Mouse (Mus musculus) C2C12 (cell line): ENCODE results near the gene Mrpl49. TPM values are rescaled to one million over a fixed set of nuclear protein-coding genes. Genes with fewer than 3 reads are reported as not detected.
"Not testable (repeated sequence)": the region's sequence is repeated elsewhere in the genome, so short reads cannot be mapped to it uniquely, and the experiment has no call there.

Experiments used
- H3K27me3 ChIP-seq: one replicate; pipeline ENCODE4 v1.6.1; 2011; ENCODE audit not compliant: control insufficient read depth, insufficient read depth, insufficient read length
- H3K36me3 ChIP-seq: one replicate; pipeline ENCODE4 v1.6.1; 2011; ENCODE audit not compliant: control insufficient read depth, insufficient read depth
- H3K4me3 ChIP-seq: one replicate; pipeline ENCODE4 v1.5.1; 2011; ENCODE audit warnings: mild to moderate bottlenecking, control low read depth; ENCODE audit not compliant: poor library complexity, insufficient read depth, severe bottlenecking
- H3K79me2 ChIP-seq: one replicate; pipeline ENCODE4 v1.6.1; 2011; ENCODE audit not compliant: control insufficient read depth, insufficient read depth
- H3K79me3 ChIP-seq: one replicate; pipeline ENCODE4 v1.6.1; 2011; ENCODE audit warnings: low read depth, control low read depth
- H3ac ChIP-seq: one replicate; pipeline ENCODE3; 2011; ENCODE audit warnings: low read depth; ENCODE audit not compliant: control insufficient read depth, insufficient read length
- CEBPB ChIP-seq: IDR thresholded peaks from one replicate; pipeline ENCODE4 v1.6.1; 2011; ENCODE audit warnings: low read depth, mild to moderate bottlenecking, control low read depth, moderate library complexity
- CTCF ChIP-seq: IDR thresholded peaks from one replicate; pipeline ENCODE4 v1.5.1; 2011; ENCODE audit not compliant: control insufficient read depth, insufficient read depth, insufficient read length
- FOSL1 ChIP-seq: IDR thresholded peaks from one replicate; pipeline ENCODE4 v1.8.0; 2011; ENCODE audit warnings: mild to moderate bottlenecking, low read length; ENCODE audit not compliant: poor library complexity, insufficient read depth, severe bottlenecking
- MAX ChIP-seq: IDR thresholded peaks from one replicate; pipeline ENCODE4 v1.6.1; 2011; ENCODE audit warnings: mild to moderate bottlenecking, control low read depth
- MYOD1 ChIP-seq: IDR thresholded peaks from one replicate; pipeline ENCODE4 v1.6.1; 2011; ENCODE audit warnings: low read depth; ENCODE audit not compliant: control insufficient read depth, insufficient read length
- MYOG ChIP-seq: IDR thresholded peaks from one replicate; pipeline ENCODE4 v1.6.1; 2011; ENCODE audit not compliant: control insufficient read depth, insufficient read length; ENCODE audit errors: extremely low read depth
- USF1 ChIP-seq: IDR thresholded peaks from one replicate; pipeline ENCODE4 v1.6.1; 2011; ENCODE audit warnings: low read depth, mild to moderate bottlenecking, control low read depth, moderate library complexity
- polyA plus RNA-seq: library from polyadenylated mRNA; unstranded; fragments of >200 nt; fragmentation: generic; extraction: Trizol; gene quantifications from one replicate; pipeline ENCODE4 v1.2.1, GENCODE M21; 2012; ENCODE audit warnings: missing spikeins

The Mrpl49 gene
- polyA plus RNA-seq, 1 experiment = 60.0 TPM

GRCm38 (mm10) chr19:6046294-6047153 is 11.1 kb downstream of the Mrpl49 start, which contains the start of gene Syvn1:
Syvn1 (plus strand) TSS chr19:6046576.
- H3K4me3 ChIP-seq = peak within 1 kb of the TSS; percentile 87
- peaks cover 20% of the 10 kb centered on the region for H3K79me2 ChIP-seq
- no peaks in the 10 kb centered on the region for H3K27me3 ChIP-seq
- peaks cover 33% of the 10 kb centered on the region for H3K36me3 ChIP-seq
- TF ChIP-seq USF1 = no peak
- TF ChIP-seq MAX = no peak
- TF ChIP-seq MYOG = no peak
- no peak for TF ChIP-seq FOSL1
- no peak for TF ChIP-seq CTCF
- TF ChIP-seq CEBPB = no peak
- no peak for TF ChIP-seq MYOD1
- peaks cover 14% of the 10 kb centered on the region for H3K79me3 ChIP-seq
- peak within 1 kb of the TSS; percentile 96 for H3ac ChIP-seq

GRCm38 (mm10) chr19:6045366-6046293 is 12.0 kb downstream of the Mrpl49 start:
- TF ChIP-seq FOSL1 (no peak), MAX (no peak), MYOD1 (no peak), MYOG (no peak), USF1 (no peak), CTCF (no peak), CEBPB (no peak)

GRCm38 (mm10) chr19:6044102-6044501 is 13.5 kb downstream of the Mrpl49 start:
- H3K4me3 ChIP-seq, H3ac ChIP-seq: not testable (repeated sequence)

More at GRCm38 (mm10) chr19:6045366-6046293, 12.0 kb downstream of the Mrpl49 start:
- peaks cover 20% of the 10 kb centered on the region for H3K79me2 ChIP-seq
- H3K4me3 ChIP-seq = peak overlapping the region; percentile 87
- H3K79me3 ChIP-seq = peaks cover 14% of the 10 kb centered on the region
- no peaks in the 10 kb centered on the region for H3K27me3 ChIP-seq
- peak overlapping the region; percentile 58 for H3ac ChIP-seq
- peaks cover 25% of the 10 kb centered on the region for H3K36me3 ChIP-seq

GRCm38 (mm10) chr19:6042293-6042692 is 15.3 kb downstream of the Mrpl49 start:
- Histone ChIP-seq H3K27me3 (no peaks in the 10 kb centered on the region), H3K36me3 (no peaks in the 10 kb centered on the region), H3K79me3 (peaks cover under 1% of the 10 kb centered on the region), H3ac (no peak overlapping the region), H3K79me2 (peaks cover 4% of the 10 kb centered on the region), H3K4me3 (no peak overlapping the region)
- TF ChIP-seq FOSL1 (no peak), MYOG (no peak), CTCF (no peak), MYOD1 (no peak), MAX (no peak), CEBPB (no peak), USF1 (no peak)

More at GRCm38 (mm10) chr19:6044102-6044501, 13.5 kb downstream of the Mrpl49 start:
- not testable (repeated sequence) for H3K36me3 ChIP-seq, H3K27me3 ChIP-seq
- H3K79me2 ChIP-seq = peaks cover 20% of the 10 kb centered on the region
- H3K79me3 ChIP-seq = peaks cover 12% of the 10 kb centered on the region

- H3K27me3 ChIP-seq = no peaks in the 10 kb centered on the region
- TF ChIP-seq CEBPB (no peak), MAX (no peak), USF1 (no peak), CTCF (no peak), MYOG (no peak), FOSL1 (no peak), MYOD1 (no peak)
- no peak overlapping the region for H3K4me3 ChIP-seq
- H3ac ChIP-seq = no peak overlapping the region
- H3K79me2 ChIP-seq = no peaks in the 10 kb centered on the region
- no peaks in the 10 kb centered on the region for H3K79me3 ChIP-seq
- H3K36me3 ChIP-seq = no peaks in the 10 kb centered on the region
These were observed 17.6 kb downstream of the Mrpl49 start for GRCm38 (mm10) chr19:6040002-6040401.
